Mouse (Mus musculus): ENCODE measurements around the gene Nsg2. TPM values are rescaled to one million over a fixed set of nuclear protein-coding genes. Genes with fewer than 3 reads are reported as not detected.
"Not testable (repeated sequence)": the region's sequence is repeated elsewhere in the genome, so short reads cannot be mapped to it uniquely, and the experiment has no call there.

Nsg2 gene
- 0.31 and 0.56 TPM in 2 replicates for polyA plus RNA-seq (2015; fragmentation: Nextera tagmentation; extraction: Ambion mirVana)

DNA sequence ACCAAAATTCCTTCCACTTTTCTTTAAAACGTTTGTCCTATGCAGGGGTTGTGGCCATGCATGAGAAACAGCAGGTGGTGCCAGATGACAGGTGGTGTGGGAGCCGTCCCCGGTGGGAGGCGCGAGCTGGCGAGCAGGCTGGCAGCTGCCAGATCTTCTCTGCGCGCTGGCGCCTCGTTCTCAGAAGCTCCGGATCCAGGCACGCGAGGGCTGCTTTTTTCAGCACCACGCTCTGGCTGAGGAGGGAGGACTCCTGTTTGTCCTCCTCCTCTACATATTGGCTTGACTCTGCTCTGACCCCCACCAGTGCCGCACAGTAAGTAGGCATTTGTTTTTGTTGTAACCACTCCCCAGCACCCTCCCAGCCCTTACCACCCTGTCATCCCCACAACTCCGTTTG lies at the start of gene Nsg2:
Gene Nsg2 (plus strand): TSS at position 183 of the 400 bp plus-strand sequence.
- ATAC-seq (ENCODE audit: low read depth) = no peak
- peaks cover 21% of the 10 kb centered on the region for H3K27me3 ChIP-seq
- peak; percentile 7 for DNase-seq
- H3K9me3 ChIP-seq (replicated peaks) = no peaks in the 10 kb centered on the region
- no peaks in the 10 kb centered on the region for H3K36me3 ChIP-seq
- H3K27ac ChIP-seq = no peak within 1 kb of the TSS
- no peaks in the 10 kb centered on the region for H3K4me1 ChIP-seq (replicated peaks)
- H3K4me3 ChIP-seq (replicated peaks) = no peak within 1 kb of the TSS; the same call in 1 of the 2 replicates
- WGBS (ENCODE audit: insufficient replicate concordance) = under 1% methylated on average over 16 of the region's 16 CpGs
- H3K9ac ChIP-seq = no peak within 1 kb of the TSS
- H3K4me2 ChIP-seq = peak within 1 kb of the TSS; percentile 28; the same call in 1 of the 2 replicates

- H3K4me3 ChIP-seq (replicated peaks) = no peak overlapping the region
- H3K36me3 ChIP-seq = no peaks in the 10 kb centered on the region
- H3K4me2 ChIP-seq = no peak overlapping the region
- H3K27me3 ChIP-seq = no peaks in the 10 kb centered on the region
- no peak for ATAC-seq (ENCODE audit: low read depth)
- no peaks in the 10 kb centered on the region for H3K4me1 ChIP-seq (replicated peaks)
- H3K27ac ChIP-seq = no peak overlapping the region
- H3K9me3 ChIP-seq (replicated peaks) = no peaks in the 10 kb centered on the region
- H3K9ac ChIP-seq = no peak overlapping the region
- no peak for DNase-seq
Observed at GRCm38 (mm10) chr11:31960071-31960470, 40.2 kb upstream of the Nsg2 start.

DNA sequence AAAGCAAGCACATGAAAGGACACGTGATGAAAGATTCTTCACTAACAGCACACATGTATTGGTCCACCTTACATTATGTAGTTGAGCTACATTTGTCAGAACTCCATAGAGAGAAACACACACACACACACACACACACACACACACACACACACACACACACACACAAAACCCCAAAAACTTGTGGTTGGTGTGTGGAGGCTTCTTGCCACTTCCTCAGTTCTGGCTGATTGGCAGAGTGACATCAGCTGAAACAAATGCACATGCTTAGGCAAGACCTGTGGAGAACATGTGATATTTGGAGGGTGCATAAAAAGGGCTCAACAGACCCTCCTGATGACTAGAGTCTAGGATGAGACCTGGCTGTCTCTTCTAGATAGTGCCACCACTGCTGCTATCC lies 36.3 kb upstream of the Nsg2 start:
- 46% methylated on average over 1 of the region's 1 CpGs for WGBS (ENCODE audit: insufficient replicate concordance)
- Histone ChIP-seq H3K4me1 (replicated peaks) (no peaks in the 10 kb centered on the region), H3K9ac (no peak overlapping the region), H3K9me3 (replicated peaks) (no peaks in the 10 kb centered on the region), H3K27me3 (no peaks in the 10 kb centered on the region), H3K4me3 (replicated peaks) (no peak overlapping the region), H3K4me2 (no peak overlapping the region), H3K36me3 (no peaks in the 10 kb centered on the region), H3K27ac (no peak overlapping the region)
- ATAC-seq (ENCODE audit: low read depth) = no peak
- no peak for DNase-seq

- DNase-seq (no peak), ATAC-seq (ENCODE audit: low read depth) (no peak)
- 52% methylated on average over 49 of the region's 49 CpGs for WGBS (ENCODE audit: insufficient replicate concordance)
- H3K4me3 ChIP-seq (replicated peaks) = peak within 1 kb of the TSS; percentile 21; the same call in 1 of the 2 replicates
- H3K36me3 ChIP-seq = no peaks in the 10 kb centered on the region
- no peak within 1 kb of the TSS for H3K27ac ChIP-seq
- no peaks in the 10 kb centered on the region for H3K9me3 ChIP-seq (replicated peaks)
- peak within 1 kb of the TSS; percentile 55 for H3K4me2 ChIP-seq
- no peak within 1 kb of the TSS for H3K9ac ChIP-seq
- H3K27me3 ChIP-seq = no peaks in the 10 kb centered on the region
- no peaks in the 10 kb centered on the region for H3K4me1 ChIP-seq (replicated peaks)
Observed at GRCm38 (mm10) chr11:31965256-31966134, 34.8 kb upstream of the Nsg2 start, which contains the start of gene 4930524B15Rik. Gene 4930524B15Rik (plus strand): TSS chr11:31965592.

GRCm38 (mm10) chr11:31974132-31974531 lies 26.1 kb upstream of the Nsg2 start:
- Histone ChIP-seq H3K4me3 (replicated peaks) (no peak overlapping the region), H3K27ac (no peak overlapping the region), H3K36me3 (no peaks in the 10 kb centered on the region), H3K4me1 (replicated peaks) (no peaks in the 10 kb centered on the region), H3K27me3 (no peaks in the 10 kb centered on the region), H3K4me2 (no peak overlapping the region), H3K9me3 (replicated peaks) (no peaks in the 10 kb centered on the region), H3K9ac (no peak overlapping the region)
- DNase-seq (no peak), ATAC-seq (ENCODE audit: low read depth) (no peak)
- 33% methylated on average over 4 of the region's 4 CpGs for WGBS (ENCODE audit: insufficient replicate concordance)

DNA sequence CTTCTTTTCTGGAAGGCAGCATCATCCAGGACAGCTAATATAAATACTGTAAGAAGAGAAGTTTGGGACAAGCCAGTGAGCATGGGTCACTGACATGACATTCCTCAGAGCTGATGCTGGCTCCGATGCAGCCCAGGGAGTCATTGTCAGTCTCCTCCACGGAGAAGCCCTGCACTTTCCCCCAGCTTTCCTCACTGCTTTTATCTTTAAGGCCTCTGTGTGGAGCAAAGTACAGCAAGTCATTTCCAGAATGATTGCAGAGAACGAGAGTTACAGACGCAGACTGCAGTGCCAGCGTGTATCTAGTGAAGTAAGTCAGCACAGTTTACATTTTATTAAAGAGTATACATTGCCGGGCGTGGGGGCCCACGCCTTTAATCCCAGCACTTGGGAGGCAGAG lies 25.4 kb upstream of the Nsg2 start:
- Histone ChIP-seq H3K9me3 (replicated peaks) (no peaks in the 10 kb centered on the region), H3K4me2 (no peak overlapping the region), H3K9ac (no peak overlapping the region), H3K4me1 (replicated peaks) (no peaks in the 10 kb centered on the region), H3K27me3 (no peaks in the 10 kb centered on the region), H3K4me3 (replicated peaks) (no peak overlapping the region), H3K27ac (no peak overlapping the region), H3K36me3 (no peaks in the 10 kb centered on the region)
- ATAC-seq (ENCODE audit: low read depth) (no peak), DNase-seq (no peak)
- WGBS (ENCODE audit: insufficient replicate concordance) = 59% methylated on average over 8 of the region's 8 CpGs

DNA sequence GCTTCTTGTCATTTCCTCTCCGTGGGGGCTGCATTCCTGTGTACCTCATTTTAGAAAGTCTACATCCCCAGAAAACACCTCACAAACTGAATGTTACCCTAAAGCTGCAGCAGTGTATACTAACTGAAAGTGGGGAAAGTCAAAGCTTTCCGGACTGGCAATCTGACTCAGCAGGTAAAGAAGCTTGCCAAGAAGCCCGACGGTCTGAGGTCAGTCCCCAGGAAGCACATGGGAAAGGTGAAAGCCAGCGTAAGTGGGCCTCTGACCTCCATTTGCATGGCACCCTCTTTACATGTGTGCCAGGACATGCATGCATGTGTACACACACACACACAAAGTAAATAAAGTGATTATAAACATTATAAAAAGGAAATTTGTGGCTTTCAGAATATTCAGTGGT lies 24.6 kb upstream of the Nsg2 start:
- H3K4me3 ChIP-seq (replicated peaks) = no peak overlapping the region
- 68% methylated on average over 5 of the region's 5 CpGs for WGBS (ENCODE audit: insufficient replicate concordance)
- H3K27me3 ChIP-seq = no peaks in the 10 kb centered on the region

GRCm38 (mm10) chr11:31976137-31976536 lies 24.1 kb upstream of the Nsg2 start:
- H3K4me1 ChIP-seq (replicated peaks) = no peaks in the 10 kb centered on the region

More for the DNA sequence above, 24.6 kb upstream of the Nsg2 start:
- Histone ChIP-seq H3K9me3 (replicated peaks) (no peaks in the 10 kb centered on the region), H3K27ac (no peak overlapping the region), H3K9ac (no peak overlapping the region), H3K4me1 (replicated peaks) (no peaks in the 10 kb centered on the region), H3K4me2 (no peak overlapping the region), H3K36me3 (no peaks in the 10 kb centered on the region)
- no peak for ATAC-seq (ENCODE audit: low read depth)
- DNase-seq = no peak

GRCm38 (mm10) chr11:31980089-31980488 lies 20.2 kb upstream of the Nsg2 start:
- not testable (repeated sequence) for H3K27ac ChIP-seq; H3K9ac ChIP-seq; ATAC-seq (ENCODE audit: low read depth); H3K4me1 ChIP-seq (replicated peaks); H3K4me2 ChIP-seq; DNase-seq; H3K36me3 ChIP-seq; H3K4me3 ChIP-seq (replicated peaks); H3K27me3 ChIP-seq; H3K9me3 ChIP-seq (replicated peaks)
- WGBS (ENCODE audit: insufficient replicate concordance) = 76% methylated on average over 5 of the region's 5 CpGs

More at GRCm38 (mm10) chr11:31976137-31976536, 24.1 kb upstream of the Nsg2 start:
- H3K9me3 ChIP-seq (replicated peaks) = no peaks in the 10 kb centered on the region
- H3K27me3 ChIP-seq = no peaks in the 10 kb centered on the region
- H3K27ac ChIP-seq = no peak overlapping the region
- no peak overlapping the region for H3K4me2 ChIP-seq
- 56% methylated on average over 5 of the region's 5 CpGs for WGBS (ENCODE audit: insufficient replicate concordance)
- DNase-seq (no peak), ATAC-seq (ENCODE audit: low read depth) (no peak)
- H3K4me3 ChIP-seq (replicated peaks) = no peak overlapping the region
- H3K9ac ChIP-seq = no peak overlapping the region
- H3K36me3 ChIP-seq = no peaks in the 10 kb centered on the region

DNA sequence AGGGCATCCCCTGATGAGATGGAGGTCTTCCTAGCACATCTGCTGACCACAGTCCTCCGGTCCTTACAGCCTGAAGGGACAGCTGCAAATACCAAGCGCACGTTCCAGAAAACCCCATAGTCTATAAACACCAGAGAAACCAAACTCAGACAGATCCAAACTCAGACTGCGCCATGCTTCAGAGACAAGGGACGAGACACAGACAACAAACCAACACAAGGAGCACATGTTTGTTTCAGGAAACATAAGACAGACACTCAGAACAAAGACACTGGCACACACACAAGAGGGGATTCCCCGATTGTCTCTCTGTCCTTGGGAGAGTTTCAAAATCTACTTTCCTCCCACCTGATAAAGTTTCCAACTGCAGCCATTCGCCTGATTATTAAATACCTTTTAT lies 18.4 kb upstream of the Nsg2 start:
- 75% methylated on average over 7 of the region's 7 CpGs for WGBS (ENCODE audit: insufficient replicate concordance)
- no peaks in the 10 kb centered on the region for H3K4me1 ChIP-seq (replicated peaks)
- ATAC-seq (ENCODE audit: low read depth) (no peak), DNase-seq (no peak)
- H3K4me2 ChIP-seq = no peak overlapping the region
- no peak overlapping the region for H3K9ac ChIP-seq
- H3K9me3 ChIP-seq (replicated peaks) = no peaks in the 10 kb centered on the region
- H3K4me3 ChIP-seq (replicated peaks) = no peak overlapping the region
- H3K27ac ChIP-seq = no peak overlapping the region
- H3K27me3 ChIP-seq = no peaks in the 10 kb centered on the region
- H3K36me3 ChIP-seq = no peaks in the 10 kb centered on the region

GRCm38 (mm10) chr11:31982247-31982943 lies 17.9 kb upstream of the Nsg2 start:
- H3K27ac ChIP-seq; H3K4me2 ChIP-seq; ATAC-seq (ENCODE audit: low read depth); H3K27me3 ChIP-seq; H3K4me1 ChIP-seq (replicated peaks); DNase-seq; H3K9ac ChIP-seq; H3K9me3 ChIP-seq (replicated peaks); H3K4me3 ChIP-seq (replicated peaks); H3K36me3 ChIP-seq: not testable (repeated sequence)
- 66% methylated on average over 13 of the region's 13 CpGs for WGBS (ENCODE audit: insufficient replicate concordance)
